Mouse (Mus musculus) left cerebral cortex, adult 11 months (tissue): Measurements from ENCODE around the gene Rhobtb1.

Experiments used
- DNase-seq: peaks from one replicate; pipeline ENCODE4 v3.0.0; 2022; ENCODE audit warnings: low spot score

Gene Rhobtb1

DNA sequence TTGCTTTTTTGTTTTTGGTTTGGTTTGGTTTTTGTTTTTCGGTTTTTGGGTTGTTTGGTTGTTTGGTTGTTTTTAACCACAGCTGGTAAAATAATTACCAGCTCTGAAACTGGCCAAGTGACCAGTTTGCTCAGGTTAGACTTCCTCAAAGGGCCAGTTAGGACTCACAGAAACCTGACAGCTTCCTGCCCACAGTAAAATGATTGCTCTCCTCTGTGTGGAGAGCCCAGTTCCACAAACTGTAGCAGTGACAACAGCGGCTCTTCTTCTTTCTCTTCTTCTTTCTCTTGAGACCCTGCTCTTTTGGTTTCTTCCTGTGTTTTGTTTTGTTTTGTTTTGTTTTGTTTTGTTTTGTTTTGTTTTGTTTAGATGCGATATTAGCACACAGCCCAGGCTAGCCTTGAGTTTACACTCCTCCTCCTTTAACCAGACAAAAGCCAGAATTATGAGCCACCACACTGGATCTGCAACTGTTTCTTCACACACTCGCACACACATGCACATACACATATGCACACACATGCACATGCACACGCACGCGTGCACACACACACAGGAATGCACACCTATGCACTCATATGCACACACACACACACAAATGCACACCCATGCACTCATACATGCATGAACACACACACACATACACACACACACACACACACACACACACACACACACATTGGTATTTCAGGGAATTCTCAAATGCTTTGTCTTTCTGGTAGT lies 96.2 kb downstream of the Rhobtb1 start:
- no peak for DNase-seq

DNA sequence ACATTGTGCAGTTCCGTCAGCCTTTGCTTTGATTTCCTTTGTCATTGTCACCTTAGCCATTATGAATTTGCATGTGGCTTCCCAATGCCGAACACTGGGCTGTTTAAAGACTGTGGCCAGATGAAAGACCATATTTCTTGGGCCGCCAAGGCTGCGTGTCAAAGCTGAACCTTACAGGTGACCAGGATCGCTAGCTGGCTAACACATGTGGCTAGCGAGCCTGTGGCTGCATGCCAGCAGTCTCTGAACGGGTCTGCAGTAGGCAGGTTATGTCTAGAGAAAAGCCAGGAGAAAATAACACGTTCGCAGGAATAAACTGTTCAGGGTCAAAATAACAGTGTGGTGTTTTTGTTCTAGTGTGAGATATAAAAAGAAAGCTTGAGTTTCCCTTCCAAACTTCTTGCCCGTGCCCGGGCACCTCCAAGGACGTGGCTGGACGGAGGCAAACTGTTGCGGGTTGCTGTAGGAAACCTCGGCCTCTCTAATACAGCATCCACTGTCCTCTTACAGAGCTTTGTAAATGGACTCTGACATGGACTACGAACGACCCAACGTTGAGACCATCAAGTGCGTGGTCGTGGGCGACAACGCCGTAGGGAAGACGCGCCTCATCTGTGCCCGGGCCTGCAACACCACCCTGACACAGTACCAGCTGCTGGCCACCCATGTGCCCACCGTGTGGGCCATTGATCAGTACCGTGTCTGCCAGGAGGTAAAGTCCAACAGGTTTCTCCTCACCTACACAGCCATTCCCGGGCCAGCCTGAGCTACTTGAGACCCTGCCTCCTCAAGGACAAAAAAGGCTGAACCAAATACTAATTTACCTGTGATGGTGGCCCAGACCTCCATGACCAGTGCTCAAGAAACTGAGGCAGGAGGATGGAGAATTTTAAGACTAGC lies 97.3 kb downstream of the Rhobtb1 start:
- no peak for DNase-seq

DNA sequence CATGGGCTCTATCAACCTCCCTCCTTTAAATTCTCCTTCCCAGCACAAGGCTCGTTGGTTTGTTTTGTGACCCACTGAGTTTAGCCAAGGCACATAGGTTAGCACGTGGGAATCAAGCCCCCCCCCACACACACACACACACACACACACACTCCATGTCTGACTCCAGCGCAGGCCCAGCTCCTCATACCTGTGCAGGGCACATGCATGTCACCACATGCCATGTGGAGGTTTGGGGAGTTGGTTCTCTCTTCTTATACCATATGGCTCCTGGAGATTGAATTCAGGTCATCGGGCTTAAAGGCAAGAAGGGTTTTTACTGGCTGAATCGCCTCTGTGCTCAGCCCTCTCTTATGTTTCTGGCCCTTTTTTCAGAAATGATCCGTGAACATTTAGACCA lies 100.0 kb downstream of the Rhobtb1 start:
- DNase-seq = no peak

DNA sequence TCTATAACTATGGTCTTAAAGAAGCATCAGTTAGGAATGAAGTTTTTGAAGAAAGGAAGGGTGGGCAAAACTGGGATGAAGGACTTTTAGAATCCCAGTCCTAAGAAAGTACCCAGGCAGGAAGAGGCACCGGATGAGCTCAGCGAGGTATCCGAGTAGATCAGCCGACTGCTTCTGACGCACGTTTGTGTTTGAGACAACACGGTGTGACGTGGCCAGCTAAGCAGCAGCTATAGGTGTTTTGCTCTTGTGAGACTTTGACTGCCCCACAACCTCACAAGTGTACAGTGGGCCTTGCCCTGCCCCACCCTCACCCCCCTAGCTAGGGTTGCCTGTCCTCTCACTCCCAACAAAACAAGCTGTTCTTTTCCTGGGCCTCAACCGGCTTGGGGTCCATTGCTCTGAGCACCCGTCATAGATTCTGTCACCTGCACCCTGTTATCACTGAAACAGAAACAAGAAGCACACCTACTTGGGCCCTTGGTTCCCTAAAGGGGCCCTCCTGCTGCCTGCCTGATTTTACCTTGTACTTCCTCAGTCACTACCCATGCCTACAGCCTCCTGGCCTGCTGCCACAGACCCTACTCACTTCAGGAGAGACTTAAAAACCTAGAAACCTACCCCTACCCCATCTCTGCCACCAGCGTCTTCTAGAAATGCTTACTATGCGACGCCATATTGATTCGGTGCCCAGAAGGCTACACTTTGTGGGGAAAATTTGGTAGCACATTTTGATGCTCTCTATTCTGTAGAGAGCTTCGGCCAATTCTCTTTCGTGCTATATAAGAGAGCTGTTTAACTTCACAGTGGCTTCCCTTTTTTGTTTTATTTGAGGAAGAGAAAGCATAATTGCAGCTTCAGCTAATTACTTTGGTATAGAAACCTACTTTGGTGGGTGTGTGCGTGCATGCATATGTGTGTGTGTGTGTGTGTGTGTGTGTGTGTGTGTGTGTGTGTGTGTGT lies 101.2 kb downstream of the Rhobtb1 start:
- no peak for DNase-seq

DNA sequence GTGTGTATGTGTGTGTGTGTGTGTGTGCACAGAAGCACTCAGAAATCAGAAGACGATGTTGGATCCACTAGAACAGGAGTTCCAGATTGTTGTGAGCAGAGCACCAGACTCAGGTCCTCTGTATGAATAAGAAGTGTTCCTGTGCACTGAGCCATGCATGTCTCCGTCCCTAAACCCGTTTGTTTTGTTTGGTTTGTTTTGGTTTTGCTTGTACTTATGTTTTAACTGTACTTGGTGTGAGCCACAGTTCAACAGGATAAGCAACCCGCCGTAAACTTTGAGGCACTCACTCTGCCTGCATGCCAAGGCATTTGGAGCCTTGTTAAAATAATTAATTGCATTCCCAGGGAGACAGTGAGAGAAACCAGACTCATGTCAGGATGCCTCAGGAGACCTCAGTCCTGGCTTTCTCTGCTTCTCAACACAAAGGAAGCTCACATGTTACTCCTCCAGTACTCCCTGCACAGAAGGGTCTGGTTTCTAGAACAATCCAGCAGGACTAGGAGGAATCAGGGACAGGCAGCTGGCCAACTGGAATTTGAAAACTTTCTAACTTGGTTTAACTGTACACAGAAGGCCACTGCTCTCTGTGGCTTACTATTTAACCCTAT lies 101.9 kb downstream of the Rhobtb1 start:
- DNase-seq = no peak

GRCm38 (mm10) chr10:69253686-69254080 lies 102.4 kb downstream of the Rhobtb1 start:
- no peak for DNase-seq

DNA sequence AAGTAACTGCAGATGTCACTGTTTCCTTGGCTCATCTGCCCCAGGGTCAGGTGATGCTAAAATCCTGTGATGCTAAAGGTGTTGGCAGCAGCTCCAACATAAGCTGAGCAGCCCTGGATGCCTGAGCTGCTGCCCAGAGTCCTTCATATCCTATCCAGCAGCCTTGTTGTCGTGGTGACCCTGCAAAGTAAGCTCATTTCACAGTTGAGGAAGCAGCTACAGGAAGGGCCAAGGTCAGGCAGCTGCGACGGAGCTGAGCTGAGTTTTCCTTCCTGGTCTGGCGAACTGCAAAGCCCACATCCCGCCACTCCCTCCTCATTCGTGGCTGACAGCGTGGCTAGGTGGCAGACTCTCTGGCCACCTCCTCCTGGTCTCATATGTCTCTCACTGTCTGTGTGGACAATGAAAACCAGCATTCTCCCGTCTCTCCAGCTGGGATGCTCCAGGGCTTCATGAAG lies 103.2 kb downstream of the Rhobtb1 start:
- DNase-seq = peak; percentile 15

DNA sequence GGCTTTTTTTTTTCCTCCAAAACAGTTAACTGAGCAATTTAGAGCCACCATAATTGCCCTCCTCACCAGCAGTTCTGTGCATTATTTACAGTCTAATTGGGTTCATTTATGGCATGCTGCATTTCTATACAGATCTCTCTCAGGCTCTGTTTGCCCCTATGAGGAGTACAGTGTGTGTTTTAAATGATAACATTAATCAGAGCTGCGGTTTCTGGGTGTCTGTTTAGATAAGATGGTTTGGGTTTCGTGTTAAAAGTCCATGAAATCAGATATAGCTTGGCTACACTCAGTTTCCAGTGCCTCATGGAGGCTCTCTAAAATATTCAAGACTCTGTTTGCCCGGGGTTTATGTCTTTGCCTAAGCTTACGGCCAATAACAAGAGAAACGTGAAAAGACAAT lies 104.4 kb downstream of the Rhobtb1 start:
- DNase-seq = no peak

GRCm38 (mm10) chr10:69257592-69258133 lies 106.4 kb downstream of the Rhobtb1 start:
- DNase-seq = no peak

GRCm38 (mm10) chr10:69258588-69258987 lies 107.4 kb downstream of the Rhobtb1 start:
- DNase-seq = no peak

GRCm38 (mm10) chr10:69259161-69259560 lies 107.9 kb downstream of the Rhobtb1 start:
- no peak for DNase-seq

- DNase-seq = no peak
These were observed 108.7 kb downstream of the Rhobtb1 start for GRCm38 (mm10) chr10:69259929-69260328.

- no peak for DNase-seq
These were observed 111.9 kb downstream of the Rhobtb1 start for GRCm38 (mm10) chr10:69262918-69263822.

DNA sequence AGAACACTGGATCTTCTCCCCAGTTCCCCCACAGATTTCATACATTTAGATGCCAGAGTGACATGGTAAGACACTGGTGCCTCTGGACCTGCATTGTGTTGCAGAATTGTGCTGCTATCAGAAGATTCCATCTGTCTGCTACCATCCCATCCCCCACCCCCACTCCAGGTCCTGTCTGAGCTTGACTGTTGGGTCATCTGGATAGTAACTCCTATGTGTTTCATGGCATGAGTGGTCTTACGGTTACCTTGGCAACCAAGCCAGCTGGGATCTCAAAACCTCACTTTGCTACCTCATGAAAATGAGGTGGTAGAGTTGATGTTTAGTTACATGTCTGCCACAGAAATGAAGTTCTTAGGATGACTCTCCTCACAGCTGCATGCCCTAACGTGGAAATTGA lies 112.7 kb downstream of the Rhobtb1 start:
- DNase-seq = no peak

DNA sequence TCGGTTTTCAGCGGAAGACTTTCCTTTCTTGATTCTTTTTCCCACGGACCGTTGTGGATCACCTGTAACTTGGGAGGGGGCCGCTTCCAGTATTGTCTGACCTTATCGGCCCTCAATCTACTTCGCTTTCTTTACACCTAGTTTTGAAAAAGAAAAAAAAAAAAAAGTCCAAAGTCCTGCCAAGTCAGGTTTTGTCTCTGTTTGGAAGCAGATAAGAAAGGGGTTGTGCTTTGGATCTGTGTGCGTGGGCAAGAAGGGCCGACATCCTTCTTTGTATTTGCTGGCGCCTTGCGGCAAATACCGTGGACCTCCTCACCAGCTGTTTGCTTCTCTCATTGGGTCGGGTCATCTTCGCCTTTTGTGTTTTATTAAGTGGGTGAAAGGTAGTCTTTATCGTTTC lies 114.2 kb downstream of the Rhobtb1 start:
- no peak for DNase-seq

GRCm38 (mm10) chr10:69268061-69268643 lies 116.9 kb downstream of the Rhobtb1 start:
- DNase-seq = no peak

DNA sequence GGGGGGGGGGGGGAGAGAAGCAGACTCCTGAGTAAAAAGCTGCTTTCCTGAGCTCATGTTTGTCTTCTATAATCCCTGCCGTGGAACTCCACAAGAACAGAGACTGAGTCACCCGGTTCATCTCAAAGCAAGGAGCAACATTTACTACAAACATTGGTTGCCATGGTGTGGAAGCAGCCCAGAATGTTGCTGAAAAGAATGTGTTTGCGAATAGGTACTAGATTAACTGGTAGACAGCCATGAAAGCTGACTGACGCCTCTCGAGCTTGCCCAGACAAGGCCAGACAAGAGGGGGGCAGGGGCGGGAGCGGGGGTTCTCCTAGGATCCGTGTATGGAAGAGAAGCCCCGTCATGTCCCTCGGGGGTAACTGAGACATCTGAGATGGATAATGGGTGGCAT lies 120.2 kb downstream of the Rhobtb1 start:
- no peak for DNase-seq

DNA sequence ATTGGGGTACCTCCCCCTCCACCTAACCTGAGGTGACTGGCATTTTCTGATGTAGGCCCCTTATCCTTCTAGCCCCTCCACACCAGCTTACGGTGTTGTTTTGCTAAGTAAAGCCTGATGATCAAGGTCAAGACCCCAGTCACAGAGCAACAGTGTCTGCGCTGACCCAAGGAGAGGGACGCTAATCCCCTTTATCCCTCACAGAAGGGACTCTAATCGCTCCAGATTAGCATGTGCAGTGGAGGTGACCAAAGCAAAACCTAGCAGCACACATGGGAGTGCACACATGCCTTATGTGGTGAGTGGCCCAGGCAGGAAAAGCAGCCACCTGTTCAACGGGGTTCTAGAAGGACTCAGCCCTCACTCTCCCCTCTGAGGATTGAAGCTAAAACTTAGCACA lies 123.0 kb downstream of the Rhobtb1 start:
- DNase-seq = no peak

DNA sequence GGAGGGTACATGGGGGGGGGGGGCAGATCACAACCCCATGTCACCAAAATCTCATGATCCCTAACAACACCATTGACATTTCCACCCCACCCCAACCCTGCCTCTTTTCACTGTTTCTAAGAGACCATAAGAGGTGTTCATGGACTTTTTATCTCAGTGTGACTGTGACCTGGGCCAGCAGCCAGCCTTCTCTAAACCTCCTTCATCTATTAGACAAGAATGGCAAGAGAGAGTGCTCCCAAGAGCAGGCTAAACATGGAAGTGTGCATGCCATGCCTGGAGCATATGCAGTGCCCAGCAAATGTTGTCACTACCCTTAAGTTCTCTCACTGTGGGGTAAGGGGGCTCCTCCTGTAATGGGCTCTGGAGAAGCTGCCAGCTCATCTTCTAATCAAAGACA lies 123.5 kb downstream of the Rhobtb1 start:
- DNase-seq = no peak
